Mouse (Mus musculus): ENCODE data around the gene Sh3gl3. TPM values are rescaled to one million over a fixed set of nuclear protein-coding genes. Genes with fewer than 3 reads are reported as not detected.

The Sh3gl3 gene
- total RNA-seq, 2 experiments from 2014 or later, result 41.9 to 49.7 TPM

GRCm38 (mm10) chr7:82349796-82350195, 176.2 kb downstream of the Sh3gl3 start:
- no peak for DNase-seq (ENCODE audit: low spot score in 2 of 2)

- DNase-seq (ENCODE audit: low spot score in 2 of 2), result no peak
Measured at GRCm38 (mm10) chr7:82350421-82350820, 176.8 kb downstream of the Sh3gl3 start.

Other genes starting within 250 kb of the Sh3gl3 start
- gene Hdgfl3, start 239.4 kb upstream of the Sh3gl3 start, total RNA-seq (2021), result 10 to 100 TPM; 79.9 to 83.2 TPM
- not detected for gene Bnc1, start 181.5 kb upstream of the Sh3gl3 start, total RNA-seq (2021)
- 1 to 10 TPM; 1.9 to 2.0 TPM for gene Adamtsl3, start 161.9 kb downstream of the Sh3gl3 start, total RNA-seq (2021)

All from left cerebral cortex, adult 18-20 months (tissue).